Mouse (Mus musculus) natural killer cell, adult 2 months (primary cell): Measurements from ENCODE around the gene Tmem127.
"Not testable (repeated sequence)": the region's sequence is repeated elsewhere in the genome, so short reads cannot be mapped to it uniquely, and the experiment has no call there.

Source experiments
- DNase-seq, 2 experiments: peaks; one replicate each; pipeline ENCODE4 v3.0.0; 2022; ENCODE audit warnings: low spot score in 2 of 2

Gene Tmem127

DNA sequence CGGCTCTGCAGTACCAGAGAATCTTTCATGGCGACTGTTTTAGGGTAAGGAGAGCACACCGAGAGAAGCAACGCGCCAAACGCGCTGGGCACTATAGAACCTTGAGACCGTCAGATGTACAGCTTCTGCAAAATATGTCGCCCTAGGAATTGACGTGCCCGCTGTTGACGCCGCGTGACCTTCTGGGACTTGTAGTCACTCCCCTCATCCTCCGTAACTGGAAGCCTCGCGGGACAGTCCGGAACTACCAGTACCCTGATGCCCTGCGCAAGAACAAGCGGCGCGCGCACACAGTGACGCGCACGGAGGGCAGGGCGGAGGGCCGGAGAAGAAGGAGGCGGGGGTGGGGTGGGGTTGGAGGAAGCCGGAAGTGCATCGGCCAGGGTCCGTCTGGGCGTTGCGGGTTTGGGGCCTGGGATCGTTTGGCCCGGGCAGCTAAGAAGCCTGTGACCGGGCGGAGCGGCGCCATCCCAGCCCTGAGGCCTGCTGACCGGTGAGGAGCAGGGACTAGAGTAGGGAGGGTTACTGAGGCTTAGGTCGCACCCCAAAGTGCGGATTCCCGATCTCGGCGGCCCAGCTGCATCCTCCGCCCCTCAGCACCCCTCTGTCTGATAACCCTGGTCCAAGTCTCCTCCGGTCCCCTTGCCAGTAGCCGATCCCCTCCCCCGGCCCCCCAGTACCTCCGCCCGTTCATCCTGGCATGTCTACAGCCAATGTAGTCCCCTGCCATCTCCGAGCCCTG is at the start of gene Tmem127, which contains the start of gene Ciao1:
Gene Tmem127, plus strand, starts transcription at position 317 of the 742 bp plus-strand sequence.
Gene Ciao1, minus strand, starts transcription at position 225 of the 742 bp plus-strand sequence.
- peak; percentile 96 to 97 for DNase-seq

DNA sequence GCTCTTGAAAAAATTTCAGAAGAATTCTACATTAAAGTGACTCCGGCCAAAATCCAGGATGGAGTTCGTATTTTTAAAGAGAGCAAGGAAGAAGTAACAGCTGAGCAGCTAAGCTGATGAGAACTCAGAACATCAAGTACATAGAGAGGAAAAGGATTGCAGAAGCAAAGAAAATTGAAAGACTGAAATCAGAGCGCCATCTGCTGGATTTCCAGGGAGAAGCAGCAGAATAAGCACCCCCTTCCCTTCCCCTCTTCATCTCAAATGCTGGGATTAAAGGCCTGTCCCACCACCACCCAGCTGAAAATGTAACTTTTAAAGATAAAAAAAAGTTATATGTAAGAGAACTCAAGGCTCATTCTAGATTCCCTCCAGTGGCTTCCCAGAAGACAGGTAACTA is 42.8 kb upstream of the Tmem127 start:
- DNase-seq = peak; percentile 53 to 67

DNA sequence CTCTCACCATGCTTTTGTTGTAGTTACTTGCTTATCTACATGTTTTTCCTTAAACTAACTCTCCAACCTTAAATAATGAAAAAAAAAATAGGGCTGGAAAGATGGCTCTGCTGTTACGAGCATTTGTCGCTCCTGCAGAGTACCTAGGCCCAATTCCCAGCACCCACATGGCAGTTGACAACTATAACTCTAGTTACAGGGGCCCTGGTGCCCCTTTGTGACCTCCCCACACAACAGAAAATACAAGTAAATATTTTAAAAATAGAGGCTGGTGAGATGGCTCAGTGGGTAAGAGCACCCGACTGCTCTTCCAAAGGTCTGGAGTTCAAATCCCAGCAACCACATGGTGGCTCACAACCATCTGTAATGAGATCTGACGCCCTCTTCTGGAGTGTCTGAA is 41.8 kb upstream of the Tmem127 start:
- not testable (repeated sequence) for DNase-seq

DNA sequence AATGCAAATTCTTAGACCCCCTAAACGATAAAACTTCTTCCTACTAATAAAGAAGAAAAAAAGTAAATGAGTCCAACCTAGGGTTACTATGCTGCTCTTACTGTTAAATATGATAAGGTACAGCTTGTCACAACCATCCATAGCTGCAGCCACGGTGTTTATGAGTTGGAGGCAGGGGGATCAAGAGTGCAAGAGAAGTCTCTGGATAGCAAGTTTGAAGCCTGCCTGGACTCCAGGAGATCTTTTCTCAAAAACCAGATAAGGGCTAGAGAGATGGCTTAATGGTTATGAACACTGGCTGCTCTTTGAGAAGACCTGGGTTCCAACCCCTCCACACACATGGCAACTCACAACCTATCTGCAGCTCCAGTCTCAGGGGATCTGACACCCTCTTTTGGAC is 40.8 kb upstream of the Tmem127 start:
- no peak for DNase-seq

DNA sequence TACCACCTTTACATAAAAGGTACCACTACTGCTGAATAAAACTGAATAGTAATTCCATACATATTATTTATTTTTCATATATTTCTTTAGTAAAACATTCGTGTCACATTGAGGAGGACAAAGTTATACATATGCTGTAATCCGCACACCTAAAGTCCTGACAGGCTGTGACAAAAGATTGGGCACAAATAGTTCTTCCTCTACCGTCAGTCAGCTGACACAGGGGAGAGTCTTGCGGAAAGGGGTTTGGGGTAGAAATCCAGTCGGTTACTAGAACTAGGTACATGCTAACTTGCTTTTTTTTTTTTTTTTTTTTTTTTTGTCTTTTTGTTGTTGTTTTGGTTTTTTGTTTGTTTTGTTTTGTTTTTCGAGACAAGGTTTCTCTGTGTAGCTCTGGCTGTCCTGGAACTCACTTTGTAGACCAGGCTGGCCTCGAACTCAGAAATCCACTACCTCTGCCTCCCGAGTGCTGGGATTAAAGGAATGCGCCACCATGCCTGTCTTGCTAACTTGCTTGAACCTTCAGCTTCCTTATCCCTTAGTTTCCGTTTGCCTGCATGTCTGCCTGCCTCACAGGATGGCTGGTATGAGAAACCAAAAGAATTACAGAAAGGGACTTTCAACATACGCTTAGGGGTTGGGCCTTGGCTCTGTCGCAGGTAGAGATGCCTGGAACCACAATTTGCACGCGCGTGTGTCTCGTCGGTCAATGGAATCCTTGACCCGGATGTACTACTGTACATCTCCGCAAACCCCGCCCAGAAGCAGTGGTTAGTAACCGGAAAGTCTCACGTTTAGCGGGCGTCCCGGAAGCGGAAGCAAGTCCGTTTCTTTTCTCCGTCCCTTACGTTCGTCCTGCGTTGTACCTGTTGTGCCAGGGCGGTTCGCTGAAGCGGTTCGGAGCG is 39.9 kb upstream of the Tmem127 start, which contains the start of the genes 1810024B03Rik and Snrnp200:
Gene 1810024B03Rik, minus strand, starts transcription at position 734 of the 905 bp plus-strand sequence.
Gene Snrnp200, plus strand, starts transcription at position 840 of the 905 bp plus-strand sequence.
- peak; percentile 94 to 95 for DNase-seq

DNA sequence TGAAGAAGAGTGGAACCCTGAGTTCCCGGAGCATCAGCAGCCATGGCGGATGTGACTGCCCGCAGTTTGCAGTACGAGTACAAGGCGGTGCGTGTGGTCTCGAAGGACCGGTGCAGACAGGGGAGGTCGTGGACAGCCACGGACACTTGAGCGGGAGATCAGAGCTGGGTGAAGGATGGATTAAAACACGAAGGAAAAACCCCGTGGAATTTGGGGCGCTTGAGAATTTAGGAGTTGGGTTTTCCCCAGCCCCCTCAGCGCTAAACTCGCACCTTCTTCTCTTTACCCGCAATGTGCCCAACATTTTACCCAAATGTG is 39.3 kb upstream of the Tmem127 start:
- DNase-seq = no peak

DNA sequence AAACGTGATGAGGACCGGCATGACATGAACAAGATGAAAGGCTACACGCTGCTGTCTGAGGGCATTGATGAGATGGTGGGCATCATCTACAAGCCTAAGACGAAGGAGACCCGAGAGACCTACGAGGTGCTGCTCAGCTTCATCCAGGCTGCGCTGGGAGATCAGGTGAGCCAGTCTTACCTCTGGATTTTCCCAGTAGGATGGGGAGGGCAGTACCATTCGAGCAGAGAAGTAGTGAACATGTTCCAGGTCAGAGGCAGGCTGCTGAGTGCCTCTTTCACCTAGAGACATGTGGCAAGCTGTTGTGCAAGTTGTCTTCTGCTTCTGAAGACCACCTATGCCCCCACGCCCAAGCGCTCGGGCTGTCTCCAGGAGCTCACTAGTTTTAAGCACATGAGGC is 37.0 kb upstream of the Tmem127 start:
- DNase-seq = no peak

DNA sequence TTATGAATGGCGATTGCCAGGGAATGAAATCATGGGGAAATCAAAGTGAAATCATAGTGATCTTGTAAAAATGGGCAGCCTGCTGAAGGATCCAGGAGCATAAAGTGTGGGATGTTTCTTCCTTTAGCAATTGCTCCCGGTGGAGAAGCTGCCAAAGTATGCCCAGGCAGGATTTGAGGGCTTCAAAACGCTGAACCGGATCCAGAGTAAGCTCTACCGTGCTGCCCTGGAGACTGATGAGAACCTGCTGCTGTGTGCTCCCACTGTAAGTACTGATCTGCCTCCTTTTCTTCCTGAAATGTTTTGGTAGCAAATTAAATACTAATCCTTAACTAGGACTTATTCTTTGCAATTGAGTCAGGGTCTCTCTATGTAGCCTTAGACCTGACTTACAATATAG is 30.0 kb upstream of the Tmem127 start:
- DNase-seq = no peak

DNA sequence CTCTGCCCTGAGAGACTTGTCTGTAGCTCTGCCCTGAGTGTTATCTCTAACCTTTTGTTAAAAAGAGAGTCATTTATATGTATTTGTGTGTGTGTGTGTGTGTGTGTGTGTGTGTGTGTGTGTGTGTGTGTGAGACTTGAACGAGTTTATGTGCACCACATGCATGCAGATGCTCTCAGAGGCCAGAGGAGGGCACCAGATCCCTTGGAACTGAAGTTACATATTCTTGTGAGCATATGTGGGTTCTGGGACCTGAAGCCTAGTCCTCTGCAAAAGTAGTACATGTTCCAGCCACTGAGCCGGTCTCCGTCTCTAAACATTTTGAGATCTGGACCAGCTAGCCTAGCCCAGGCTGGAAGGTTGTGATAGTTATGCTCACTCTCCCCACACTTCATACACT is 22.4 kb upstream of the Tmem127 start:
- no peak for DNase-seq

DNA sequence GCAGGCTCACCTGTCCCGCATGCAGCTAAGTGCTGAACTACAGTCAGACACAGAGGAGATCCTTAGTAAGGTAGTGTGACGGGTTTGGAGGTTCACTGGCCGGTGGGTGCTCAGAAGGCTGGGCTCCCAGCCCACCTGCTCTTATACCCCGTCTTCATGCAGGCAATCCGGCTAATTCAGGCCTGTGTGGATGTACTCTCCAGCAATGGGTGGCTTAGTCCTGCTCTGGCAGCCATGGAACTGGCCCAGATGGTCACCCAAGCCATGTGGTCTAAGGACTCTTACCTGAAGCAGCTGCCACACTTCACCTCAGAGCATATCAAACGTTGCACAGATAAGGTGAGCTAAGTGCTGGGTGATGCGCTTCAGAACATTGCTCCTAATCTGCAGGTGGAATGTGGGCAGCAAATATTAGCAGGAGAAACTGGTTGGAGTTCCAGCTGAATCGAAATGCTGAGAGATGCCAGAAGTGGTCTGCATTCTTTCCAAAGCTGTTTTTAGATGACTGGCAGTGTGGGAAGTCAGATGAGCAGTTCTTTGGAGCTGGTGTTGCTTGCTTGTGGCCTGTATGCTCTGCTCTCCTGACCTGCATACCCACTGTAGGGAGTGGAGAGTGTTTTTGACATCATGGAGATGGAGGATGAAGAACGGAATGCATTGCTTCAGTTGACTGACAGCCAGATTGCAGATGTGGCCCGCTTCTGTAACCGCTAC is 9.7 kb upstream of the Tmem127 start:
- DNase-seq = no peak

DNA sequence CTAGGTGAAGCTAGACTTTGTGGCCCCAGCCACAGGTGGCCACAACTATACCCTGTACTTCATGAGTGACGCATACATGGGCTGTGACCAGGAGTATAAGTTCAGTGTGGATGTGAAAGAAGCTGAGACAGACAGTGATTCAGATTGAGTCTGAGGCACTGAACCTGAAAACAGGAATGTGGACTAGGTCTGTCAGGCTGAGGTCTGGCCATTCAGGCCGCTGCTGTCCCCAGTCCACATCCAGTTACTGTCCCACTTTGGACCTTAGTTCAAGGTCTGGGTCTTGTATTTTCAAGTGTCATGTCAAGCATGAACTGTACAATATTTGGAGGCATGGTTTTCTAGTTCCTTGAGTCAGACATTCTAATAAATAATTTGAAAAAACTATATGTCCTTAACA is 7.6 kb upstream of the Tmem127 start:
- DNase-seq = no peak

DNA sequence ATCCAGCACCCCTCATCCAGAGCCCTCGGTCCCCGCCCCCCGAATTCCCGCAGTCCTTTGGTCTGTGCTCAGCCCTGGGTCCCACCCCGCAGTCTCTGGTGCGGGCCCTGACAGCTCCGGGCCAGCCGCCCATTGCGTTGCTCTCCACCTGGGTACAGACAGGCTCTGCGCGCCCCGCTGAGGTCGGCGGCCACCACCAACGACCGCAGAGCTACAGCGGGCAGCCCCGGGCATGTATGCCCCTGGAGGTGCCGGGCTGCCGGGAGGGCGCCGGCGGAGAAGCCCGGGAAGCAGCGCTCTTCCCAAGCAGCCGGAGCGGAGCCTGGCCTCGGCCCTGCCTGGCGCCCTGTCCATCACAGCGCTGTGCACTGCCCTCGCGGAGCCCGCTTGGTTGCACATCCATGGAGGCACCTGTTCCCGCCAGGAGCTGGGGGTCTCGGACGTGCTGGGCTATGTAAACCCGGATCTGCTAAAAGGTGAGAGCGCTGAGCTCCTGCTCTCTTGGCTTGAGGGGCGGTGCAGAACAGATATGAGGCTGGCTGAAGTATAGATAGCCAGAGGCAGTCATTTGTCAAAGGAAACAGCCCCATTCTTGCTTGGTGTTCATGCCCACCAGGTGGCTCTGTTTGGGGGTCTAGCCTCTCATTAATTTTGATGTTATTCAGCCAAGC is 761 bp downstream of the Tmem127 start:
- peak; percentile 35 to 55 for DNase-seq

DNA sequence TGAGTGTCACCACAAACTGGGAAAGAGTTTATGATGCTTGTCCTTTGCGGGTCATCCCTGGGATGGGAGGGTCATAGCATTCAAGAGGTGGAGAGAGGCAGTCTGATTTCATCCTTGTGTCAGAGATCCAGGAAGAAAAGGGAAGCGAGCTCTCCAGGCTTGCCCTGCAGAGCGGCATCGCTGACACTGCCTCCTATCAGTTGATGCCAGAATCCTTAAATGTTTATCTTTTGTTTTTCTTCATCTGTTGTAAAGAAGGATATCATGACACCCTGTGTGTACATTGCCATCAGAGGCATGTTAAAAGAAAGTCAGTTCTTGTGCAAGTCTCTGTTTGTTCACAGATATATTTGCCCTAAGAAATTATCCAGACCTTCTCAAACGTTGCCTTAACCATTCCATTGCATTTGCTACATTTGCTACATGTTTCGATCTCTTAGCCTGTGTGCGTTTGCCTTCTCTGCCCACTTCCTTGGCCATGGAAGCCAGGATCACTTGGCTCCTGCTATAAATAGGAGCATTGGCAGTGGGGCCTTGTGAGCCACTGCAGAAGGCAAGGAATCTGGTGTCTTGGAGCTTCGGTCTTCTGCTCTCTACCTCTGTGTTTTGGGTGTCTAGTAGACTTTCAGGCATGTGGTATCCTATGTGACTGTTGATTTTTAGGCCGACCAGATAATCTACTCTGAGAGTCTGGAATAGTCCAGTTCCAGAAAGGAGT is 2.7 kb downstream of the Tmem127 start:
- DNase-seq = no peak

DNA sequence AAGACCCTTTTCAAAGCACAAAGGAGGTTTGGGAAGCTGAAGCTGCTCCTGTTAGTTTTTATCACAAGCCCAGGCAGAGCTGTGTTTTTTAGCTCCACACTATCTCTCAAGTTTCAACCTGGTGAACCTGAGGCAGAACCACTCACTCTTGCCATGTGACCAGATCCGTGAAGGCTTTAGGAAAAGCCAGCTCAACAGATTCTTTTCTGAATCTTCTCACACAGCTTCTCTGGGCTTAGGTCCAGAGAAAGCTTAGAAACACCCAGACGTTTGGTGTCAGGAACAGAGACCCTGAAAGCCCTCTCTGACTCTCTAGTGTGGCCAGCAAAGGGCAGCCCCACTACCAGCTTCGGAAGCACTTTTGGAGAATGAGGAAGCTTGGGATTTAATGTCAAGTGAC is 3.7 kb downstream of the Tmem127 start:
- DNase-seq = no peak

DNA sequence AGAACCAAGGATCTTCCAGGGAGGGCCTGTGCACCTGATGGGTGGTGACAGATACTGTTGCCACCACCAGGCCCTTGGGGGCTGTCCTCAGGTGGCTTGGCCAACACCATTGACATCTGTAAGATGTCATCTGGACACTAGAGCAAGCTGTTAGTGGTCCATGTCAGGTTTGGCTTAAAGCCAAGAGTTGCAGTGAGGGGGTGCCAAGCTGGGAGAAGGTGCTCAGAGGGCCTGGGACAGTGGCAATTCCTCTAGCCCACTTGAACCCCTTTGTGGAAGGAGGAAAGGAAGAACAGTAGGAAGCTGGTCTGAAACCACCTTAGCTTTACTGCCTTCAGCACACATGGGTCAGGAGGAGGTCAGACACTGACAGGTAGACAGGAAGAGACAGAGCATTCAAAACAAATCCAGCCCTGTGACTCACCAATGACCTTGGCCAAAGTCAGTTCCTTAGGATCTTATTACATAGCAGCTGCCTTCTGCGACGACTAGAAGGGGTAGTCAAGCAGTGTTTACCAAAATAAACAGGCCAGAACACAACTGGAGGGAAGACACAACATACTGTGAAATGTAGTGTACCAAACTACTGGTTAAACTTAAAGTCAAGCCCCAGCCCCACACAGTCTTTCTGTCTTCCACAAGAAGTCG is 4.3 kb downstream of the Tmem127 start:
- no peak for DNase-seq

DNA sequence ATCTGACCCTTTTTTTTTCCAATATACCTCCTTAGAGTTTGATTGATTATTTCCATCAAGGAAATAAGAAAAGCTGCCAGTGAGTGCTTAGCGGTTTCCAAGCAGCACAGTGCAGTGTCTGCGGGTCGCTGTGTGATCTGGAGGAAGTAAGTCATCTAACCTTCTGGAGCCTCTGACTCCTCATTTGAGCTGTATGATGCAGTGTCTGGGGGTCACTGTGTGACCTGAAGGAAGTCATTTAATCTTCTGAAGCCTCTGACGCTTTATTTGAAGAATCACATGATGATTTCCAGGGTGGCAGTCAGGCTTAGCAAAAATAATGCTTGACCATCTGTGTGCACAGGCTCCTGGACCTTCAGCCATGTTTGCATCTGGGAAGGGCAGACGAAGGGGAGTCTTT is 5.1 kb downstream of the Tmem127 start:
- no peak for DNase-seq

DNA sequence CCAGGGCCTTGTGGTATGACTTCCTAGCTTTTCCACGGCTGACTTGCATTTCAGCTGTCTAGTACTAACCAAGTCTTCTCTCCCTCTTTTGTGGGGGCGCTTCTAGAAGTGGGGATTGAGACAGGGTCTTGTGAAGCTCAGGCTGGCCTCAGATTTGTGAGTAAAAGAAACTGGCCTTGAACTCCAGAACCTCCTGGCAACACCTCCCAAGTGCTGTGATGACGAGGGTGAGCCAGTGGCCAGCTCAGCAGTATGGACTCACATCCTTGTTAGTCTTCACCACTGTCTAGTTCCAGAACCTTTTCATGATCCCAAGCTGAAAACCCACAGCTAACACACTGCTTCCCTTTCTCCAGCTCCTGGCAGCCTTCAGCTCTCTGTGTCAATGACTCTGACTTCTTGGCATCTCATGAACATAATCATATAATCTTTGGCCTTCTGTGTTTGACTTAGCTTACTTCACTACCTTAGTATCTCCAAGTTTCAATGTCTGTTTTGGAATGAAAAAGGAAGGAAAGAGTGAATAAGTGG is 7.0 kb downstream of the Tmem127 start:
- DNase-seq = no peak

DNA sequence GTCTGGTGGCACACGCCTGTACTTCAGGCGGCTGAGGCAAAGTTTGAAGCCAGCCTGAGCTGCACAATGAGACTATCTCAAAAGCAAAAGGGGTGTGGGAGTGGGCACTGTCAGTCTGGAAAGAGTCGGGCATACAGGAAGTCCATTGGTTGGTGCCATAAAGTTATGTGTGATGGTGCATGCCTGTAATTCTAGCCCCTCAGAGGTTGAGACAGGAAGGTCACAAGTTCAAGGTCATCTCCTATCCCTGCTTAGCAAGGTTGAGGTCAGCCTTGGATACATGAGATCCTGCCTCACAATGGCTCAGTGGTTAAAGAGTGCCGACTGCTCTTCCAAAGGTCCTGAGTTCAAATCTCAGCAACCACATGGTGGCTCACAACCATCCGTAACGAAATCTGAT is 7.6 kb downstream of the Tmem127 start:
- DNase-seq = no peak

DNA sequence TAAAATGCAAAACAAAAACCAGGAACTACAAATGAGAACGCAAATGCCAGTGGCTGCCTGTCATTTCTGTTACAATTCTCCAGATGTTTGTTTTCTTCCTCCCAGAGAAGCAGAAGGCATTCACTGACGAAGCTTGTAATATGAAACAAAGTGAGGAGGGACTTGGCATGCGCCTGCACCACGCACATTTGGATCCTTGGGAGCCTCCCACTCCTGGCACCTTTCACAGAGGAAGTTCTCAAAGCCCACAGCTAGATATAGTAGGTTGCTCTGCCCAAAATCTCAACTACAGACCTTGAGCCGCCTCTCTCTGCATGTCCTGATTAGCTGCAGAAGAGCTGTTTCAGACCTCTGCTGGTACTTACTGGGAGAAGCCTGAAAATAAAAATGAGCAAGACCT is 11.6 kb downstream of the Tmem127 start:
- DNase-seq = no peak

DNA sequence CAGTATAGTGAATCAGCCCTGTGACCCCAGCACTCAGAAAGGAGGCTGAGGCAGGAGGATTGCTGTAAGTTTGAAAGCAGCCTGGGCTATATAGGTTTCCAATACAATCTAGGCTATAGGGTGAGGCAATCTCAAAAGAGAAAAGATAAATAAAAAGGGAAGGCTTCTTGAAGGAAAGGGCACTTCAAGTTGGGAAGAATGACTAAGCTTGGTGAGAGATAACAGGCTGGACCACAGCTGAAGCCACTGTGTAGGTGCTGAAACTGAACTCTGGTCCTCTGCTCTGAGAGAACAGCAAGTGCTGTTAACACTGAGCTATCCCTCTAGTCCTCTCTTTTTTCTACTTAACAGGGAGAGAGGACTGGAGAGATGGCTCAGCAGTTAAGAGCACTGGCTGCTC is 14.8 kb downstream of the Tmem127 start:
- DNase-seq = no peak
